Mouse (Mus musculus) thymus, adult 2 months (tissue): ENCODE results near the gene Klhdc3.

Source experiments
- CTCF ChIP-seq: fragments of 200-500 bp; IDR thresholded peaks from 2 replicates; pipeline ENCODE4 v1.5.1; 2012; ENCODE audit warnings: mild to moderate bottlenecking, control low read depth, low read length, moderate library complexity, borderline replicate concordance; ENCODE audit not compliant: control insufficient read depth, poor library complexity, insufficient read depth; ENCODE audit errors: extremely low read depth
- POLR2A ChIP-seq: fragments of 200-500 bp; IDR thresholded peaks from 2 replicates; pipeline ENCODE4 v1.6.1; 2012; ENCODE audit warnings: mild to moderate bottlenecking, low read length, control low read depth, moderate library complexity; ENCODE audit not compliant: control insufficient read depth, poor library complexity, insufficient read depth; ENCODE audit errors: extremely low read depth

- TF ChIP-seq CTCF (no peak), POLR2A (no peak)
Measured at GRCm38 (mm10) chr17:46651292-46651691, 29.4 kb downstream of the Klhdc3 start.
